Mouse (Mus musculus) lung, embryonic 16.5 days (tissue): ENCODE results near the gene Slc7a7. TPM values are rescaled to one million over a fixed set of nuclear protein-coding genes. Genes with fewer than 3 reads are reported as not detected.

Experiments
- ATAC-seq: fragments of 200-750 bp; cut with Nextera tagmentation; 2 replicates; pipeline ENCODE4 v1.8.0; 2017; ENCODE audit warnings: low read depth, mild to moderate bottlenecking, moderate library complexity
- H3K27ac ChIP-seq: fragments of 300-500 bp; sonication (generic); 2 replicates; pipeline ENCODE4 v1.5.1; 2014; ENCODE audit warnings: mild to moderate bottlenecking, control low read depth, low read length
- H3K27me3 ChIP-seq: fragments of 300-500 bp; sonication (generic); 2 replicates; pipeline ENCODE4 v1.6.1; 2014; ENCODE audit warnings: low read depth, low read length, mixed read lengths; ENCODE audit not compliant: control insufficient read depth, insufficient read depth
- H3K36me3 ChIP-seq: fragments of 300-500 bp; sonication (generic); 2 replicates; pipeline ENCODE4 v1.6.1; 2014; ENCODE audit warnings: low read length; ENCODE audit not compliant: control insufficient read depth, insufficient read depth
- H3K4me1 ChIP-seq: fragments of 300-500 bp; sonication (generic); replicated peaks from 2 replicates; pipeline ENCODE4 v1.6.1; 2014; ENCODE audit warnings: low read length, mixed read lengths; ENCODE audit not compliant: control insufficient read depth, insufficient read depth
- H3K4me2 ChIP-seq: fragments of 300-500 bp; sonication (generic); 2 replicates; pipeline ENCODE4 v1.6.1; 2014; ENCODE audit warnings: low read depth, low read length, control low read depth
- H3K4me3 ChIP-seq: fragments of 300-500 bp; sonication (generic); 2 replicates; pipeline ENCODE4 v1.5.1; 2014; ENCODE audit warnings: mild to moderate bottlenecking, low read length, control low read depth
- H3K9ac ChIP-seq: fragments of 300-500 bp; sonication (generic); 2 replicates; pipeline ENCODE4 v1.6.1; 2014; ENCODE audit warnings: low read length, control low read depth
- H3K9me3 ChIP-seq: fragments of 300-500 bp; sonication (generic); 2 replicates; pipeline ENCODE4 v1.6.1; 2016; ENCODE audit warnings: low read length; ENCODE audit not compliant: control insufficient read depth
- WGBS: fragments of 180-500 bp; shearing (Covaris S2); extraction: QIAGEN DNeasy Blood & Tissue Kit; methylation state at CpG from one replicate; pipeline ENCODE4 v1.1.7; 2014; 5-methylcytosine and 5-hydroxymethylcytosine counted together
- polyA plus RNA-seq: library from polyadenylated mRNA; unstranded; fragments of >200 nt; fragmentation: Nextera tagmentation; extraction: Ambion mirVana; gene quantifications from 2 replicates; pipeline ENCODE4 v1.2.1, GENCODE M21; 2015

Gene Slc7a7
- polyA plus RNA-seq, 1 experiment from 2014 or later: 14.2 TPM

GRCm38 (mm10) chr14:54415241-54416020 lies 2.1 kb downstream of the Slc7a7 start:
- peaks cover 33% of the 10 kb centered on the region for H3K4me1 ChIP-seq
- H3K27ac ChIP-seq: peak overlapping the region; percentile 93
- ATAC-seq: peak; percentile 64
- no peak overlapping the region for H3K9ac ChIP-seq
- no peaks in the 10 kb centered on the region for H3K27me3 ChIP-seq
- H3K4me3 ChIP-seq: no peak overlapping the region
- H3K4me2 ChIP-seq: 0 out of 2 replicates have a peak overlapping the region, but pooled peaks have one; percentile 2
- 20% methylated on average over 13 of the region's 13 CpGs for WGBS
- H3K36me3 ChIP-seq: no peaks in the 10 kb centered on the region
- no peaks in the 10 kb centered on the region for H3K9me3 ChIP-seq

GRCm38 (mm10) chr14:54413877-54414700 lies 3.5 kb downstream of the Slc7a7 start:
- H3K4me2 ChIP-seq: peak overlapping the region; percentile 51
- no peaks in the 10 kb centered on the region for H3K9me3 ChIP-seq
- peak overlapping the region; percentile 23 for H3K9ac ChIP-seq
- H3K36me3 ChIP-seq: no peaks in the 10 kb centered on the region
- H3K4me3 ChIP-seq: peak overlapping the region; percentile 33
- H3K27me3 ChIP-seq: no peaks in the 10 kb centered on the region
- peaks cover 41% of the 10 kb centered on the region for H3K4me1 ChIP-seq
- ATAC-seq: peak; percentile 56
- H3K27ac ChIP-seq: peak overlapping the region; percentile 93
- WGBS: 8% methylated on average over 18 of the region's 18 CpGs

GRCm38 (mm10) chr14:54412629-54413170 lies 4.9 kb downstream of the Slc7a7 start:
- WGBS: 49% methylated on average over 2 of the region's 2 CpGs
- Histone ChIP-seq H3K27me3 (no peaks in the 10 kb centered on the region), H3K4me2 (peak overlapping the region; percentile 51), H3K9ac (peak overlapping the region; percentile 16; the same call in 1 of the 2 replicates), H3K4me1 (peaks cover 41% of the 10 kb centered on the region), H3K27ac (peak overlapping the region; percentile 93), H3K9me3 (no peaks in the 10 kb centered on the region), H3K36me3 (no peaks in the 10 kb centered on the region), H3K4me3 (peak overlapping the region; percentile 33; the same call in 1 of the 2 replicates)
- ATAC-seq: no peak

GRCm38 (mm10) chr14:54412000-54412576 lies 5.5 kb downstream of the Slc7a7 start:
- H3K9ac ChIP-seq: no peak overlapping the region
- H3K27me3 ChIP-seq: no peaks in the 10 kb centered on the region
- no peak for ATAC-seq
- 71% methylated on average over 9 of the region's 9 CpGs for WGBS
- peaks cover 35% of the 10 kb centered on the region for H3K4me1 ChIP-seq
- no peak overlapping the region for H3K27ac ChIP-seq
- H3K9me3 ChIP-seq: no peaks in the 10 kb centered on the region
- no peaks in the 10 kb centered on the region for H3K36me3 ChIP-seq
- no peak overlapping the region for H3K4me3 ChIP-seq
- no peak overlapping the region for H3K4me2 ChIP-seq

GRCm38 (mm10) chr14:54409980-54410810 lies 7.4 kb downstream of the Slc7a7 start:
- peak; percentile 50 for ATAC-seq
- H3K9me3 ChIP-seq: no peaks in the 10 kb centered on the region
- peak overlapping the region; percentile 41 for H3K4me2 ChIP-seq
- no peaks in the 10 kb centered on the region for H3K36me3 ChIP-seq
- H3K27me3 ChIP-seq: no peaks in the 10 kb centered on the region
- H3K9ac ChIP-seq: peak overlapping the region; percentile 55
- peak overlapping the region; percentile 89 for H3K27ac ChIP-seq
- peaks cover 27% of the 10 kb centered on the region for H3K4me1 ChIP-seq
- peak overlapping the region; percentile 15; the same call in 1 of the 2 replicates for H3K4me3 ChIP-seq
- WGBS: 25% methylated on average over 17 of the region's 17 CpGs

GRCm38 (mm10) chr14:54409057-54409645 lies 8.4 kb downstream of the Slc7a7 start:
- no peak overlapping the region for H3K27ac ChIP-seq
- no peak overlapping the region for H3K9ac ChIP-seq
- no peak for ATAC-seq
- no peak overlapping the region for H3K4me3 ChIP-seq
- no peaks in the 10 kb centered on the region for H3K9me3 ChIP-seq
- H3K27me3 ChIP-seq: no peaks in the 10 kb centered on the region
- WGBS: 75% methylated on average over 7 of the region's 7 CpGs
- peaks cover 19% of the 10 kb centered on the region for H3K4me1 ChIP-seq
- H3K36me3 ChIP-seq: no peaks in the 10 kb centered on the region
- peak overlapping the region; percentile 41 for H3K4me2 ChIP-seq

- Histone ChIP-seq H3K4me2 (no peak overlapping the region), H3K4me3 (no peak overlapping the region)
Measured at GRCm38 (mm10) chr14:54408336-54409056, 9.1 kb downstream of the Slc7a7 start.

GRCm38 (mm10) chr14:54401723-54402122 lies 15.9 kb downstream of the Slc7a7 start:
- 51% methylated on average over 3 of the region's 3 CpGs for WGBS
- no peak overlapping the region for H3K27ac ChIP-seq
- peaks cover 6% of the 10 kb centered on the region; the same call in 1 of the 2 replicates for H3K4me1 ChIP-seq
- H3K36me3 ChIP-seq: peaks cover 6% of the 10 kb centered on the region
- H3K4me2 ChIP-seq: no peak overlapping the region
- H3K27me3 ChIP-seq: no peaks in the 10 kb centered on the region
- no peak overlapping the region for H3K4me3 ChIP-seq
- H3K9me3 ChIP-seq: no peaks in the 10 kb centered on the region
- H3K9ac ChIP-seq: no peak overlapping the region
- no peak for ATAC-seq

More at GRCm38 (mm10) chr14:54408336-54409056, 9.1 kb downstream of the Slc7a7 start:
- H3K9me3 ChIP-seq: no peaks in the 10 kb centered on the region
- H3K27ac ChIP-seq: no peak overlapping the region
- no peaks in the 10 kb centered on the region for H3K36me3 ChIP-seq
- WGBS: 82% methylated on average over 25 of the region's 25 CpGs
- no peak for ATAC-seq
- no peak overlapping the region for H3K9ac ChIP-seq
- H3K4me1 ChIP-seq: peaks cover 13% of the 10 kb centered on the region
- no peaks in the 10 kb centered on the region for H3K27me3 ChIP-seq
